Mouse (Mus musculus): ENCODE results near the gene Fcrlb. TPM values are rescaled to one million over a fixed set of nuclear protein-coding genes. Genes with fewer than 3 reads are reported as not detected.
A peak's percentile ranks its signal among the peaks of the same experiment; 100 is the strongest.

Fcrlb gene
- polyA plus RNA-seq, 1 experiment: not detected

DNA sequence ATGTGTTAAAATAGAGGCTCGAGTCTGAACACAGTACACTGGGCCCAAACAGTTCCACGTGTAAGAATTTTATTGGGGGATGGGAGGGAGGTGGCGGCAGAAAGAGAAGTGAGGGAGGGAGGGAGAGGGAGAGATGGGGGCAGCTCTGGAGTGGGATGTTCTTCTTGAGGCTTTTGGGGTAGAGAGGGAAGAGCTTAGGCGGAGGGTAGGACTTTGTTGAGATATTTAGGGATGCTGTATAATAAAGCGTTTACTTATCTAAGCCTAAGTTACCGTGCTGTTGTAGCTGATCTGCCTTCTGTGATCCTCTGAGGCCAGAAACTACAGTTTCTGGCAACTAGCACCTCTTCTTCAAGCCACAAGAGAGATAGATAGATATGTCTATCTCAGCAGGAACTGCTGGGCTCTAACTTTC is 26.7 kb downstream of the Fcrlb start:
- H3K4me3 ChIP-seq (ENCODE audit: insufficient read depth, poor library complexity, severe bottlenecking): no peak overlapping the region
- TF ChIP-seq MAX (IDR thresholded peaks at IDR 0.05) (no peak), FOSL1 (IDR thresholded peaks at IDR 0.05; ENCODE audit: insufficient read depth, low read length, poor library complexity, severe bottlenecking) (no peak), MYOG (IDR thresholded peaks at IDR 0.05; ENCODE audit: control insufficient read depth, extremely low read depth, insufficient read length) (no peak), USF1 (IDR thresholded peaks at IDR 0.05; ENCODE audit: low read depth) (no peak), MYOD1 (IDR thresholded peaks at IDR 0.05; ENCODE audit: control insufficient read depth, insufficient read length, low read depth) (no peak), CTCF (IDR thresholded peaks at IDR 0.05; ENCODE audit: control insufficient read depth, insufficient read depth, insufficient read length) (no peak), CEBPB (IDR thresholded peaks at IDR 0.05; ENCODE audit: low read depth) (no peak)
- H3K79me3 ChIP-seq (ENCODE audit: low read depth): peaks cover 10% of the 10 kb centered on the region
- no peaks in the 10 kb centered on the region for H3K36me3 ChIP-seq (ENCODE audit: control insufficient read depth, insufficient read depth)
- H3ac ChIP-seq (ENCODE audit: control insufficient read depth, insufficient read length, low read depth): no peak overlapping the region
- H3K79me2 ChIP-seq (ENCODE audit: control insufficient read depth, insufficient read depth): peaks cover 31% of the 10 kb centered on the region
- H3K27me3 ChIP-seq (ENCODE audit: control insufficient read depth, insufficient read depth, insufficient read length): no peaks in the 10 kb centered on the region

DNA sequence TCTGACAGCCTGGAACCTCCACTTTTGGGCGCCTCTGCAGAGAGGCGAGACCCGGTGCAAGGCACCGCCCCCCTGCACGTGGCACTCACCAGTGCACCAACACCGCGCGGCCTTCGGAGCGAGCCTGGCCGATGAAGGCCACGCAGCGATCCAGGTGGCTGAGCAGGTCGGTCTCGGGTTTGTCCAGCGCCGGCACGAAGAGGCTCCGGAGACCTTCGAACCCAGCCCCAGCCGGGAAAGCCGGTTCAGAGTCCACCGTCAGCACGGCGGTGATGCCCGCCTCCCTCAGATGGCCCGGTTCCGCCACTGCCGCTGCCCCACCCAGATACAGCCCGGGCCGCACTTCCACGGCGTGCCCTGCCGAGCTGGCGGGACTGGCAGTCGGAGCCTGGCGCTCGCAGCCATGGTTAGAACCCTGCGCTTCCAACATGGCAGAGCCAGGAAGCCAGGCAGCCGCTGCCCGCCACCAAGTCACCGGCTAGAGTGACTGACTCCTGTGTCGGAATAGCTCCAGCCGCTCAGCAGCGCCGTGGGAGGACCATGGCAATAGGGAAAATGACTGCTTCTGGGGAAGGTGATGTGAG is 27.7 kb downstream of the Fcrlb start, which contains the start of the genes Gm26620 and Dusp12:
Gm26620 (plus strand) TSS at position 88 of the 584 bp plus-strand sequence.
Dusp12 (minus strand) TSS at position 563 of the 584 bp plus-strand sequence.
- H3K4me3 ChIP-seq (ENCODE audit: insufficient read depth, poor library complexity, severe bottlenecking): peak within 1 kb of the TSS; percentile 76
- H3K79me2 ChIP-seq (ENCODE audit: control insufficient read depth, insufficient read depth): peaks cover 31% of the 10 kb centered on the region
- peaks cover 11% of the 10 kb centered on the region for H3K79me3 ChIP-seq (ENCODE audit: low read depth)
- peak within 1 kb of the TSS; percentile 97 for H3ac ChIP-seq (ENCODE audit: control insufficient read depth, insufficient read length, low read depth)
- H3K36me3 ChIP-seq (ENCODE audit: control insufficient read depth, insufficient read depth): peaks cover 8% of the 10 kb centered on the region
- no peaks in the 10 kb centered on the region for H3K27me3 ChIP-seq (ENCODE audit: control insufficient read depth, insufficient read depth, insufficient read length)
- TF ChIP-seq FOSL1 (IDR thresholded peaks at IDR 0.05; ENCODE audit: insufficient read depth, low read length, poor library complexity, severe bottlenecking): no peak
- TF ChIP-seq CTCF (IDR thresholded peaks at IDR 0.05; ENCODE audit: control insufficient read depth, insufficient read depth, insufficient read length): peak; percentile 86
- peak; percentile 16 for TF ChIP-seq USF1 (IDR thresholded peaks at IDR 0.05; ENCODE audit: low read depth)
- peak; percentile 85 for TF ChIP-seq MAX (IDR thresholded peaks at IDR 0.05)

GRCm38 (mm10) chr1:170884390-170884789 is 28.4 kb downstream of the Fcrlb start:
- Histone ChIP-seq H3K79me3 (ENCODE audit: low read depth) (peaks cover 11% of the 10 kb centered on the region), H3K4me3 (ENCODE audit: insufficient read depth, poor library complexity, severe bottlenecking) (peak overlapping the region; percentile 76), H3ac (ENCODE audit: control insufficient read depth, insufficient read length, low read depth) (peak overlapping the region; percentile 97), H3K27me3 (ENCODE audit: control insufficient read depth, insufficient read depth, insufficient read length) (no peaks in the 10 kb centered on the region), H3K36me3 (ENCODE audit: control insufficient read depth, insufficient read depth) (peaks cover 9% of the 10 kb centered on the region), H3K79me2 (ENCODE audit: control insufficient read depth, insufficient read depth) (peaks cover 31% of the 10 kb centered on the region)
- TF ChIP-seq CTCF (IDR thresholded peaks at IDR 0.05; ENCODE audit: control insufficient read depth, insufficient read depth, insufficient read length) (no peak), USF1 (IDR thresholded peaks at IDR 0.05; ENCODE audit: low read depth) (no peak), MAX (IDR thresholded peaks at IDR 0.05) (no peak), CEBPB (IDR thresholded peaks at IDR 0.05; ENCODE audit: low read depth) (no peak), MYOD1 (IDR thresholded peaks at IDR 0.05; ENCODE audit: control insufficient read depth, insufficient read length, low read depth) (no peak), MYOG (IDR thresholded peaks at IDR 0.05; ENCODE audit: control insufficient read depth, extremely low read depth, insufficient read length) (no peak), FOSL1 (IDR thresholded peaks at IDR 0.05; ENCODE audit: insufficient read depth, low read length, poor library complexity, severe bottlenecking) (no peak)

DNA sequence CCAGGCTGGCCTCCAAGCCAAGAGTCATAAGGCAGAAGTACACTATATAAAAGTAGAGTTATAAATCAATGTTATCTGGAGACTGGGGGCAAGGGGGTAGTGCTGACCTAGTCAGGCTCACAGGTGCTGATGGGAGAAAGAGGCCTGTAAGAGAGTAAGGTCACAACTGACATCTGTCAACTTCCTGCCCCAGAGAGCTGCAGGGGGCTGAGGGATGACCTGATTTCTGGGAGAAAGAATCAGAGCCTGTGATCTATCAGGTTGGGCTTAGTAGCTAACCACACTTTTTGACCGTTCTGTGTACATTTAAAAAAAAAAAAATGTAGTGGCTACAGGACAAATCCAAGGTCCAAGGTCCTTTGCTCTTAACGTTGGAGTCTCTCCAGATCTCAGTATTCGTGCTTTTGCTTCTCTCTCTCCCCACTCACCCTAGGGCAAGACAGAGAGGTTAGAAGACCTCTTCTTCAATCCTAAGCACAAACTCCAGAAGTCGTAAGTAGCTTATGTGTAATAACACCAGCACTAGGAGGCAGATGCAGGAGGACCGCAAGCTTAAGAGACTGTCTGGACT is 29.7 kb downstream of the Fcrlb start:
- no peaks in the 10 kb centered on the region for H3K27me3 ChIP-seq (ENCODE audit: control insufficient read depth, insufficient read depth, insufficient read length)
- TF ChIP-seq CTCF (IDR thresholded peaks at IDR 0.05; ENCODE audit: control insufficient read depth, insufficient read depth, insufficient read length) (no peak), MAX (IDR thresholded peaks at IDR 0.05) (no peak), MYOD1 (IDR thresholded peaks at IDR 0.05; ENCODE audit: control insufficient read depth, insufficient read length, low read depth) (no peak), CEBPB (IDR thresholded peaks at IDR 0.05; ENCODE audit: low read depth) (no peak), USF1 (IDR thresholded peaks at IDR 0.05; ENCODE audit: low read depth) (no peak), FOSL1 (IDR thresholded peaks at IDR 0.05; ENCODE audit: insufficient read depth, low read length, poor library complexity, severe bottlenecking) (no peak), MYOG (IDR thresholded peaks at IDR 0.05; ENCODE audit: control insufficient read depth, extremely low read depth, insufficient read length) (no peak)
- no peak overlapping the region for H3K4me3 ChIP-seq (ENCODE audit: insufficient read depth, poor library complexity, severe bottlenecking)
- H3K79me3 ChIP-seq (ENCODE audit: low read depth): peaks cover 13% of the 10 kb centered on the region
- peaks cover 9% of the 10 kb centered on the region for H3K36me3 ChIP-seq (ENCODE audit: control insufficient read depth, insufficient read depth)
- H3ac ChIP-seq (ENCODE audit: control insufficient read depth, insufficient read length, low read depth): no peak overlapping the region
- peaks cover 31% of the 10 kb centered on the region for H3K79me2 ChIP-seq (ENCODE audit: control insufficient read depth, insufficient read depth)

- H3K79me2 ChIP-seq (ENCODE audit: control insufficient read depth, insufficient read depth): peaks cover 6% of the 10 kb centered on the region
- no peaks in the 10 kb centered on the region for H3K27me3 ChIP-seq (ENCODE audit: control insufficient read depth, insufficient read depth, insufficient read length)
- no peak overlapping the region for H3K4me3 ChIP-seq (ENCODE audit: insufficient read depth, poor library complexity, severe bottlenecking)
- TF ChIP-seq USF1 (IDR thresholded peaks at IDR 0.05; ENCODE audit: low read depth) (no peak), CTCF (IDR thresholded peaks at IDR 0.05; ENCODE audit: control insufficient read depth, insufficient read depth, insufficient read length) (no peak), MAX (IDR thresholded peaks at IDR 0.05) (no peak), MYOD1 (IDR thresholded peaks at IDR 0.05; ENCODE audit: control insufficient read depth, insufficient read length, low read depth) (no peak), FOSL1 (IDR thresholded peaks at IDR 0.05; ENCODE audit: insufficient read depth, low read length, poor library complexity, severe bottlenecking) (no peak), CEBPB (IDR thresholded peaks at IDR 0.05; ENCODE audit: low read depth) (no peak), MYOG (IDR thresholded peaks at IDR 0.05; ENCODE audit: control insufficient read depth, extremely low read depth, insufficient read length) (no peak)
- H3K36me3 ChIP-seq (ENCODE audit: control insufficient read depth, insufficient read depth): peaks cover 40% of the 10 kb centered on the region
- peaks cover 6% of the 10 kb centered on the region for H3K79me3 ChIP-seq (ENCODE audit: low read depth)
- no peak overlapping the region for H3ac ChIP-seq (ENCODE audit: control insufficient read depth, insufficient read length, low read depth)
These were observed 35.8 kb downstream of the Fcrlb start for GRCm38 (mm10) chr1:170876906-170877305.

All from C2C12 (cell line).